Mouse (Mus musculus): ENCODE measurements around the gene Txn1.
A peak's percentile ranks its signal among the peaks of the same experiment; 100 is the strongest.

The Txn1 gene

DNA sequence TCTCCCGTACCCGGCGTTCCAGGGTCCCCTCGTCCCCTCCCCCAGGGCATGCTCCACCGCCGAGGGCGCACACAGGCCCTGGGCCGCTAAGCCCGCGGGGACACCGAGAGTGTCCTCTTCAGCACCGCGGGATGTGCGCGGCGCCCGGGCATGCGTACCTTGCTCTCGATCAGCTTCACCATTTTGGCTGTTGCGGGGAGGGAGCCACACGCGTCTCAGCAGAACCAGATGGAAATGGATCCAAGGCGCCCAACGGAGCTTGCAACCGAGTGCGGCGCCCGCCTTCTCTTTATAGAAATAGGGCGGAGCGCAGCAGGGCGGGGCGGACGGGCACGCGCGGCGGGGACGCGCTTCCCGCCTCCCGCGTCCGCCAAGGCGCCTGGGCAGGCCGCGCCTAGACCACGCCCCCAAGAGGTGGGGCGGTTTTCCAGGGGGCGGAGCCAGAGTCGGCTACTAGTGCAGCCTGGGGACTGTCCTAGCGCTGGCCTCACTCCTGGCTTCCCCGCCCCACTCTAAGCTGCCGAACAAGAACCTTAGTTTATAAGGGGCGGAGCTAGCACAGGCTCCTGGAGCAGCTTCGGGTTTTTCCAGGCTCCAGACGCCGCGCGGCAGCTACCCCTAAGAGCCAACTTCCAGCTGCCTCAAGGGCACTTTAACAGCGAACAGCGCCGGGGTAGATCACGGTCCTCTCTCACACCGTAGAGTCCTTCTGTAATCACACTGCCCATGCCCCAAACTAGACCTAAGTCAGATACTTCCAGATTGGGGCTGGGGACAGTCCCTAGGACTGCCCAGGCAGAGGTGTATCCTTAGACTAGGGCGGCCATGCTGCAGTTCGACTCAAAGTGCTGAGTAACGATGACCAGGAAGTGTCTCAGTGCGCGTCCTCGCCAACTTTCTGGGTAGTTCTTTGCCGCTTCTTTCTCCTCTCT, at the start of gene Txn1:
Gene Txn1, minus strand, starts transcription at position 383 of the 932 bp plus-strand sequence.
- peak; percentile 96 for DNase-seq

DNA sequence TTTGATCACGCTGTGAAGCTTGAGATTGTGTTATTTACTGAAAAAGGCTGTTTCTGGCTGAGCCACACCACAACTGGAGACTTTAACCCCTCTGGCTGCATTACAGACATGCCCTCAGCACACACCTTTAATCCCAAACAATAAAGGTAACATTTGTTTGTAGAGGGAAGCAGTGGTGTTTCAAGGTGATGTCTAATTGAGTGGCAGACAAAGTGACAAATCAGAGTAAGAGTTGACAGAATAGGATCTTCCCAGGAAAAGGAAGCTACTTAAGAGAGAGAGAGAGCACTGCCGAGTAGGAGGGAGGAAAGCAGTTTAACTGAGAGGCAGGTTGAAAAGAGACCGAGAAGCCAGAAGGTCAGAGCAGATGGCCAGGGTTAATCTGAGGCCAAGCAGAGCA, 47.3 kb upstream of the Txn1 start:
- DNase-seq, result no peak

DNA sequence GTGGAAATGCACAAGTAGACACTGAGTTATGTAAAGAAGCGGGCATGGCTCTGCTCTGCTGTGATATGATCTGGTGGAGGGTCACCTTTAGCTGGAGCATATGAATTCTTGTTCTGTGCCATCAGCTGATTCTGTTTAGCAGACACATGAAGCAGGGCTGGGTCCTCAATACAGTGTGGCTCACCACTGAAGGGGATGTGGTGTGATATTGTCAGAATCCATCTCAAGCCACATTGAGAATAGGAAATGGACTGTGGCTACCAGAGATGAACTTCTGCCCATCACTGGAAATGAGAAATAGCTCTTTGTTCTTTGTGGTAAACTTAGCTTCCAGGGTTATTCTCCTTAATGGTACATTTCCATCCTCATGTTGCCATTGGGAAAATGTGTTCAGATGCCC, 35.2 kb upstream of the Txn1 start:
- DNase-seq, result no peak

DNA sequence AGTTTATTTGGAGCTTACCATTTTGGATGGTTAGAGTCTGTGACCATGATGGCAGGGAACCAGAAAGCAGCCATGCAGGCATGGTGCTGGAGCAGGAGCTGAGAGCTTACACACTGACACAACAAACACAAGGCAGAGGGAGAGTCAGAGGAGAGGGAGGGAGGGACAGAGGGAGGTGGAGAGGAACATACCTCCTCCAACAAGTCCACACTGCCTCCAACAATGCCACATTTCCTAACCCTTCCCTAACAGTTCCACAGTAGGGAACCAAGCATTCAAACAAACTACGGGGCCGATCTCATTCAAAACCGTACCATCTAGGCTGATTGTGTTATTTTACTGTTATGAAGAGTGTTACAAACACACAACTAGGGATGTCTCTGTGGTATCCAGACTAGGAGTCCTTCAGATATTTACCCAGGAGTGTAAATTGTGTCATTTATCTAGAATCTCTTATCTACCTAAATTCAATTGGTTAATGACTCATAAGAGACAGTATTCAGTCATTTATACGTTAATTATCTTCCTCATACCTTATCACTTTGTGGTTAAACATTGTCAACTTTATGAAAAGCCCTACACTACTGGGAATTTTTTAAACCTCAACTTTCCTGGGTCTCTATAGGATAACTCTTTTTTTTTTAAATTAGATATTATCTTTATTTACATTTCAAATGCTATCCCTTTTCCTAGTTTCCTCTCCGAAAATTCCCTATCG, 18.3 kb upstream of the Txn1 start:
- no peak for DNase-seq

DNA sequence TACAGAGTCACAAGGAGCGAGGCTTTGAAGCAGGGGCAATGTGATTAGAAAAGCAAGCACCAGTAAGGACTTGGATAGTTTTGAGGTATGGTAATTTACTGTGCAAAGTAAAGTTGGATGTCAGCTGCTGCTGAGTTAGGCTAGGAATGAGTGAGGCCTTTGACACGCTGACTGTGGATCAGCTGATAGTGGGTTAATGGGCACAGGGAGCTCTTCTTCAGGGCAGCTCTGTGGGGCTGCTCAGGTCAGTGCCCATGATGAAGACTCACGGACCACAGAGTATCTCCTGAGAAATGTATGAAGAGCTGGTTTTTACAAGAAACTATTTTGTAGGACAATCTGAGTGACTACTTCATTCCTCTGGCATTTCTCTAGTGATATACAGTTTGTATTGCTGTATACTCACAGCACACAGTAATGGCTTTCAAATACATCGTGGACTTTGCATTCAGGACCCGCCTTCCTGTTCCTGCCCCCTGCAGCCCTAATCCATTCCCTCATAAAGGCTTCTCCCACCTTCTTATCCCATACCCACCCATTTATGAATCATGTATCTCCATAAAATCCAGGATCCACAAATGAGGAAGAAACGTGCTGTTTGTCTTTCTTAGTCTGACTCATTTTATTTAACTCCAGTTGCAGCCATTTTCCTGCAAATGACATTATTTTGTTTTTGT, 17.5 kb upstream of the Txn1 start:
- no peak for DNase-seq

DNA sequence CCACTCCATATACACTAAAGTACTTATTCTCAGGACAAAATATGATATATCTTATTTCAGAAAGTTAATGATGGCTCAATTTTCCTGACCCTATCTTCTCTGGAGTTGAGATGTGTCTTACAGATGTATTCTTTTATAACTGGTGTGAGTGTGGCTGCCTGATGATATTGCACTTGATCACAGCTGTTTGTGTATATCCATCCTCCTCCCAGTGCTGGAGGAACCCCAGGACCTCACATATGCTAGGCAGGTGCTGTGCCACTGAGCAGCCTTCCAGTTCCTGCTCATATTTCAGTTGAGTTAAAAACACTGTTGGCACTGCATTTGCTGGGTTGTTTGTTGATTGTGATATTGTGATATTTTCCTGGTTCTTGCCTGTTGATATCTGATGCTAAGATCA, 14.1 kb upstream of the Txn1 start:
- DNase-seq, result no peak

DNA sequence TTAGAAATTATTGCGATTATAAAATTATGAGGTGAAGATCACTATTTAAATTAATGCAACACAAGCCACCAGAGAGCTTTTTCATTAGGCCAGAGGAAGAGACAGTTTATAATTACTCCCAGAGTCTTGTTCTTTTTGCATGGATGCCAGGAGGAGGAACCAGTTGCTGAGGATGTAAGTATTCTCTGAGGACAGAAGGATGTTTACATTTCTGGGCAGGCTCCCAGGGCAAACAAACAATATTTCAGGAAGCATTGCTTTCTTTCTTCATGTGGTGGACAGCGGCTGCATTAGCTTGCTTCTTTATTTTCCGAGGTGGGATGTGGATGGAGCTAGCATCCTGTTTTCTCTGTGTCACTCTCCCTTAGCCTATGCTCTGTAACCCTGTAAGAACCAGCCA, 11.0 kb upstream of the Txn1 start:
- DNase-seq, result no peak

DNA sequence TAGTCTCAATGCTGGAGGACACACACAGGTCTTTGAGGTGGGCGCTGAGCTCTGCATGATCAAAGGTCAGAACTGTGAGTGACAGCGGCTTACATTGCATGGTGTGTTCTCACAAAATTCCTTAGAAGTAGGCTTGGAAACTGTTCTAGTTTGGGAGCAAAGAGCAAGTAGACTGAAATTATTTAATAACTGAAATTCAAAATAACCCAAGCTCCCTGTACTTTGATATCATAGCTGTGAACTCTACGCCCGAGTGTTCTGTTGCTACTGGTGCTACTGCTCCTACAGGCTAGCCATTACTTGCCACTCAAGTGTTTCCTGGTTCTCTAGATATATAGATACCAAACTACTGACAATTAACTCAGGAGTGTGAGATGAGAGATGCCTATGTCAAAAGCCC, 9.3 kb upstream of the Txn1 start:
- no peak for DNase-seq

DNA sequence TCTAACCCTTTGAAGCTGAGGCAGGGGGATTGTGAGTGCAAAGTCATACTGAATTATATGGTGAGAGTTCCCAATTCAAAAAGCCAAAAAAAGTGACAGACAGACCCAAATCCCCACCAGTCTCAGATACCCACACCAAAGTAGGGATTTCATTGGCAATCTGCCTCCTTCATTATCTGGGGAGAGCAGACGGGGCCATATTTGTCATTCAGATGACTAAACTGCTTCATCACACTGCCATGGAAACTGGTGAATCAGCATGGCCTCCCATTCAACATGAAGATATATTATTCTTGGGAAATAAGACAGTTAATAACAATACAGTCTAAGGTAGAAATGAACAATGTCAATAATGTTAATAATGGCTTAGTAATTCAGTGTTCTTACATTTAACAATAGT, 7.9 kb upstream of the Txn1 start:
- no peak for DNase-seq

DNA sequence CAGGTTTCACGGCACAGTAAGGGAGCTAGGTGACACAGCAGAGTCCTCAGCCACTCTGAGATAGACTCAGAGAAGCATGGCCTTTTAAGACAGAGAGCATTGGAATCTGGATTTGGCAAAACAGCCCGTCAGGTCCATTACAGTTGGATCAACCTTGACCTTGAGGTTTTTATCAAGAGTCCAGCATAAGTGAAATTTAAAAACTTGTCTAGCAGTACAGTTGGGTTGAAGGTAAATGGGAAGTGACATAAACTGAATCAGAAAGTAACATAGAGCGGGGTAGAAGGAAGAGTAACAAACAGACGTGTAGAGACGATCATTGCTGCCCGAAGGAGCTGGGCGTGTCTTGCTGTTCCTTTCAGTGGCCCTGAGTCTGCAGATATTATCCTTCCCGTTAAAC, 2.8 kb upstream of the Txn1 start:
- no peak for DNase-seq

DNA sequence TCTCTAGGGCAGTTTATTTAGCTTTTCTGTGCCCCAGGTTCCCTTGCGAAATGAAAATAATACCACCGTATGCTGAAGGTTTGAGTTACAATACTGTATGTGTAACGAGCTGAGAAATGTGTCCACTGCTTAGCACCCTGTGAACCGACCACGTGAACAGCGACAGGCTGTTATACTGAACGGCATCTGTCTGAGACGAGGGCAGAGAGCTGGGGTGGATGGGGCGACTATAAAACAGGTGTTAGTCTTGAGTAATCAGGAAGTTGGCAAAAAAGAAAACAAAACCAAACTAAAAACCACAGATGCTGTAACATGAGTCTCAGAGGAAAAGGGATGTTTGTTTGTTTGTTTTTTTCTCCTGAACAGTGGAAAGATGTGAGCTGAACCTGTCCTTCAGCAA, 1.9 kb upstream of the Txn1 start:
- no peak for DNase-seq

DNA sequence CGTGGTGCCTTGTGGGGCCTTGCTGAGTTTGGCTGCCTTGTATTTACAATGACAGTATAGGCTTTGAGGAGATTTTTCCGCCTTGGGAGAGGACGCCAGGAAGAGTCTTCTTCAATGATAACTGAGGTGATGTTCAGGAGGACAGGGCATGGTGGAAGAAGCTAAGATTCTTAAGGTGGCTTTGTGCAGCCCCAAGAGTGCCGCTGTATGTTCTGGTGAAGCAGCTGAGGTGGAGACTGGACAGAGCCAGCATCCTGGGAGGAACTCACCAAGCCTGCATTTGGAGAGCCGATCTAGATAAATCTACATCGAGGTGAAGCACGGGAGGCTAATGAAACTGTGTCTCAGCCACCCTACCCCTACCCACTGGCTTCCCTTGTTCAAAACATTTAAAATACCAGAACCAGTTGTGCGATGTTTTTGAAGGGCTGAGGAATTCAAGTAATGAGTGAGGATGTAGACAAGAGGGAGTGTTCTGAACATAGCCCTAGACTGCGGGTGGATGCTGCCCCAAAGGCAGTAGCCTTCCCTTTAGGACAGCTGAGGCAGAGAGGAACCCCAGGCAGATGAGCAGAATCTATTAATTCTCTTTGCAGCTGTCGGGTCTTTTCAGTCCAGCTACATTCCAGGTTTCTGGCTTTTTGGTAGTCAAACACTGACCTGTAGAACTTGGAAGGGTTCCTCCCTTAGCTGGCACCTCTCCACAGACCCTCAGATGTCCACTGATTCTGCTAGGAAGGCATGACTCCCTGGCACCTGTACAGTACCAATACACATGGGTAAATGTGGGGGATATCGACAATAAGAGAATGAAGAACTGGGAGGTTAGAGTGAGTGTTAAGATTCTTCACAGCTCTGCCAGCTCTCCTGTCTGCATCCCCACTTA, 1.2 kb upstream of the Txn1 start:
- peak; percentile 16 for DNase-seq

DNA sequence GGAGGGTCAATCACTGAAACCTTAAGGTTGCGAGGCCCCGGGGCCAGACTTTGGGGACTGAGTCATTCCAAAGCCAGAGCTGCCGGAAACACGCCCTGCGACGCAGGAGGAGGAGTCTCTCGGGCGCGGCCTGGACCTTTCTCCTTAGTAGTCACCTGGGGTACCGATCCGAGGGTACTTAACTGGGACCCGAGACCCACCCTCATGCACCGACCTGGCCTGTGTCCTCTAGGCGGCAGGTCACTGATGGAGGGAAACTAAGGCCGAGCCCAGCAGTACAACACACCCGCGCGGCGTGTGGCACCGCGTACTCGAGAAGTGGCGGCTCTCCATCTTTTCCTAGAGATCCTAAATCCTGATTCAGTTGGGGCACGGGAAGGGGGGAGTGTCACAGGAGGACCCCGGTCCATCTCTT, 660 bp downstream of the Txn1 start:
- peak; percentile 49 for DNase-seq

DNA sequence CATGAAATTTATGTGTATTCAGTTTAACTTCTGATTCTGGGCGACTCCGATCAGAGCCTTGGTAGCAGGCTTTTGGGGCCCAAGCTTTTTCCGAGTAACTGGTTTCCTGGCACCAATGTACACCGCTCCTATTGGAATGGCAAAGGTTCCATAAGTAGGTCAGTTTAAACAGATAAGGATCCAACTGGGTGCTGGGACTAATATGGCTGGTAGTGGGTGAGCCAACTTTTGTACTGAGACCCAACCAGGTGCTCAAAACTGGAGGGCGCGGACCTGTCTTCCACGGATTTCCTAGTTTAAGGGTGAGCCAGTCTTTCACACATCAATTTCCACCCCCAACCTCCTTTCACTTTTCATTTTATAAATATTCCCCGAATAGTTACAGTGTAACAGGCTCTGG, 1.2 kb downstream of the Txn1 start:
- peak; percentile 15 for DNase-seq

DNA sequence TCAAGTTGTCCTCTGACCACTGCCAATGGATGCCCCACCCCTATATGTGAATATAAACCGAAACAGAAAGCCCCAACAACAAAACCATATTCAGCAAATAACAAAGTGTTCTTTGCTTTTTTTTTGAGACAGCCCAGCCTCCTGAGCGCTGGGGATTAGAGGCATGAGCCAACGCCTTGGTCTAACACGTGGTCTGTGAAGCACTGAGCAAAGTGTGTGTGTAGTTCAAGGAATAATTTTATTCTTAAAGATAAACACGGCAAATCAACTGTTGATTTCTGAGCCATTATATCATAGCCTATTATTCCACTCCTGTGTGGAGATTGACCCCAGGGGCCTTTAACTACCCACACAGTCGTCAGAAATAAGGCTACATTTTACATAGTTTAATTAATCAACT, 1.6 kb downstream of the Txn1 start:
- DNase-seq, result no peak

DNA sequence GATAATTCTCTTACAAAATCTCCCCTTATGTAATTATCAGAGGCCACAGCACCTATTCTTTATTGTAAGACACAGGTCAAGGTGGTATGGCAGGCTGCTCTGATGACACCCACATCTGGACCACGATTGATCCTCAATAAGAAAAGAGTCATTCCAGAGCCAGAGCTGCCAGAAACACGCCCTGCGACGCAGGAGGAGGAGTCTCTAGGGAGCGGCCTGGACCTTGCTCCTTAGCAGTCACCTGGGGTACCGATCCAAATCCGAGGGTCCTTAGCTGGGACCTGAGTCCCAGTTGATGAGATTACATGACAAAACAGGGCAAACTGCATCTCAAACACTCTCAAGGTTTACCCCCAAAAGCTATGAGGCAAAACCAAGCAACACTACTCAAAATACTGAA, 2.4 kb downstream of the Txn1 start:
- DNase-seq, result no peak

DNA sequence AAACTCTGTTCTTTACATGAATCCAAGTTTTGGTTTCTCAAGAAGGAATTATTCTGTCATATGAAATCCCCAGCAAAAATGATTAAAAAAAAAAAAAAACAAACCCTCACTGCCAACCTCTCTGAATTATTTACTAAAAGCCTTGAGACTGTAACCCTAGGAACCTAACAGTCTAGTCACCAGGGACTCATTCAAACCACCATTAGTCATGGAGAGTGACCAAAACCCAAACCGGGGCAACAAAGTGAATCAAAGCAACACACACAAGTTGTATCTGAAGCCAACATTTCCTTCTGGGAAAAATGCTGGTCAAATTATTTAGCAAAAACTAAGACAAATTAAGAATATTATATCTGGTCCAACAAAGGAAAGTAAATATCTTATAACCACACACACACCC, 3.3 kb downstream of the Txn1 start:
- DNase-seq, result no peak

DNA sequence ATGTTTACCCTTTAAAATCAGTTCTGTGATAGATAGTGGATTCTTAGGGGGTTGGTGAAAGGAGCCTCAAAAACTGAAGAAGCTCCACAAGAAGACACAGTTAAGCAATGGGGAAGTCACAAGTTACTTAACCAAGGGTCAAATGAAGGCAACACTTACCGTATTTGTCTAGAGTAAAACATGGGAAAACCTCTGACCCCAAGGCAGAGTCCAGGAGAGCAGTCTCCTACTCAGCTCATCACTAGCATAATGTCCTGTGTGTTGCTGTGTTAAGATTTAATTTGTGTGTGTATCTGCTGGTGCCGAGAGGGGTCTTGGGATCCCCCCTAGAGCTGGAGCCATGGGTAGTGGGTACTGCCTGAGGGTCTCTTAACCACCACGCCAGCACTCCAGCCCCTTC, 3.8 kb downstream of the Txn1 start:
- no peak for DNase-seq

DNA sequence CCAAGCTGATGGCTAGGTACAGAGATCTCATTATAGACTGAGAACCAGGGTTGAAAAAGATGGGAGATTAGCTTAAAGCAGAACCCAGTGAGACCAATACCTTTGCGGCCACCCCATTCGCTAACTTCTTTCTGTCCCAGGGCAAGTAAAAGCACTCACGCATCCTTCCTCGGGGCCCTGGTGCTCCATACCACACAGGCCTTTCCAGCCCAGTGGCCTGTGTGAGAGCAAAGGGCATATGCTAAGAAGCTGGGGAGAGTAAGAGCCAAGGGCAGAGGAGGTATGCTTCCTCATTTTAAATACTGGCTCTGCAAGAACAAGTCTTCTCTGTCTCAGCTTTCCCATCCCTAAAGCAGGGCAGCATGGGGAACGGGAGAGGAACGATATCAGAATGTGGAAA, 6.3 kb downstream of the Txn1 start:
- DNase-seq, result no peak

DNA sequence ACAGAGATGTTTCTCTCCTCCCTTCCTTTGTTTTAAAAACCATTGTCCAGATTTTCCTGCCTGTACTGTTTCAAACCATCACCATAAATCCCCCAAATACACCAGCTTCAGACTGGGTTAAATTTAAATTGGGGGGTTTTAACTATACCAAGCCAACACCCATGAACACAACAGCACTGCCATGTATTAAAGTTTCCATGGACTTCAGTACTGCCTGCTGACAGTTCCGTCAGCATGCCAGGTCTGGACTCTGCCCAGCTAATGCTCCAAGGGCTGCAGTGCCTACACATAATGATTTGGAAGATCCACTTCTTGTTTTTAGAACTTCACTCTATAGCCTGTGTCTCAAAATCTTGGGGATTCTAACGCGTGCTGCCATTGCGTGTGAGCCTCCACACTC, 8.7 kb downstream of the Txn1 start:
- DNase-seq, result no peak

DNA sequence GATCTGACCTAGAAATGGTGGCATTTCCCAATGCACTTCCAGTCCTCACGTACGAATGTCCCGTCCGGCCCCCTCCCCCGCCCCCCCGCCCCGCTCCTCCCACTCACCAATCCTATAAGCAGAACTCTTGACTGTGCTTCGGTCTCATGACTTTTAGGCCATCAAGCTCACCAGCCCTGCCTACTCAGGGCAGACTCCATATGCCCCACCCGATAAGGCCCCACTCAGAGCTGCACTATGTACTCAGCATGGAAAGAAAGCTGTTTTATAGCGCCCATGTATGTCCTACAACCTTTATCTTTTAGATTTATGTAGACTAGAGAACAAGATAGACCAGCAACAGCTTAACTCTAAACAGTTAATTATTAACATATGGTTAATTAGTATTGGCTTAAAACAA, 9.2 kb downstream of the Txn1 start:
- DNase-seq, result no peak

DNA sequence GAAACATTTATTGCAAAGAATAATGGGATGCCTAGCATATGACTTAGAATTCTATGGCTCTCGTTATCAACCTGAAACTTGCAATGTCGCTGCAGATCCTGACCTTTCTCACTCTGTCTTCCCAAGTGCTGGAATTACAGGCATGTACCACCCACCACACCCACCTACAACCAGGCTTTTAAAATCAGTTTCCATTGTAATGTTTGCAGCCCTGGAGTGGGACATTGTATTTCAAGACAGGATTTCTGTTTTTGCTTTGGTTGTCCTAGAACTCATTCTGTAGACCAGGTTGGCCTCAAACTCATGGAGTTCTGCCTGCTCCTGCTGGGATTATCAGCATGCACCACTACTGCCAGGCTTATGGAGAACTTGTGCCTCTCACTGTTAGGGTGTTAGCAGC, 13.3 kb downstream of the Txn1 start:
- DNase-seq, result no peak

DNA sequence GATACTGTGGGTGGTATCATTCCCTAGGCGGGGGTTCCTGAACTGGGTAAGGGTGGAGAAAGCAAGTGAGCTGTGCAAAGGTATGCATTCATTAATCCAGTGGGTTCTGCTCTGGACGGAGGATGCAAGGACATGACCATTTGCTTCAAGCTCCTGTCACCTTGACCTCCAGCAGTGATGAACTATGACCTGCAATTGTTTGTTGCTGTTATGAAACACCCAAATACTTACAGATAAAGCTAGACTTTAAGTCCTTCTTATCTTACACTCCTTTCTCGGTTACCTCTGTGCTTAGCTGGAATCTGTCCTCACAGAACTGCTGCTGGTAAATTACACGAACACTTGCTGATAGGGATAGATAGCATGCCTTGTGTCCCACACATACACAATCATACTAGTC, 15.6 kb downstream of the Txn1 start:
- no peak for DNase-seq

All from cerebellum, adult 11 months (tissue).